9 mouse cellular contexts compared by ENCODE assay signal in genomic region chr8:126698601-126699388, GRCm38 (mm10).
A peak's percentile ranks its signal among the peaks of the same experiment; 100 is the strongest.
DNase-seq lines count a peak whose midpoint lies in the region; ATAC-seq and TF ChIP-seq lines count a peak whose summit lies in the region.
"Had no signal": no experiment of that assay in that cellular context is flagged by ENCODE, and none has a peak within 500 bp of the region (broad histone marks: within the 10 kb centered on the region; RNA-seq: fewer than 3 reads in every experiment).

No protein-coding gene starts in this region.

- H3K4me1 ChIP-seq in liver, postnatal 0 days (ENCODE audit: insufficient read depth): peaks cover 49% of the 10 kb centered on the region
- no peaks in the 10 kb centered on the region; the same call in 1 of the 2 replicates for H3K4me1 ChIP-seq in liver, embryonic 11.5 days (replicated peaks; ENCODE audit: control insufficient read depth, insufficient read depth, low read length)
- peaks cover 13% of the 10 kb centered on the region for H3K4me1 ChIP-seq in forebrain, embryonic 16.5 days (replicated peaks; ENCODE audit: control insufficient read depth, insufficient read depth, low read length)
- H3K4me1 ChIP-seq in lung, postnatal 0 days (ENCODE audit: insufficient read depth, low read depth, low read length): peaks cover 11% of the 10 kb centered on the region; the same call in 1 of the 2 replicates

- DNase-seq in liver, postnatal 0 days: no peak
- DNase-seq in liver, embryonic 11.5 days (ENCODE audit: low spot score): no peak
- peak; percentile 92 for DNase-seq in lung, postnatal 0 days (ENCODE audit: low spot score)
- DNase-seq in thymus, adult 18-20 months: peak; percentile 17 to 37
- no peak for DNase-seq in layer of hippocampus, adult 9-10 months (ENCODE audit: low spot score)
- no peak for DNase-seq in adrenal gland, postnatal 36 days
- no peak for DNase-seq in yolk sac, embryonic 10.5 days (ENCODE audit: low spot score)

- peak overlapping the region; percentile 49 for H3K27ac ChIP-seq in liver, postnatal 0 days (ENCODE audit: low read depth)
- no peak overlapping the region for H3K27ac ChIP-seq in liver, embryonic 11.5 days (ENCODE audit: low read depth, low read length)
- H3K27ac ChIP-seq in forebrain, embryonic 16.5 days (ENCODE audit: low read length): peak overlapping the region; percentile 19; the same call in 1 of the 2 replicates
- H3K27ac ChIP-seq in lung, postnatal 0 days (ENCODE audit: low read length): peak overlapping the region; percentile 82

- H3K9me3 ChIP-seq in liver, postnatal 0 days (ENCODE audit: low read length): no peaks in the 10 kb centered on the region
- H3K9me3 ChIP-seq in liver, embryonic 11.5 days (ENCODE audit: control insufficient read depth, low read length): no peaks in the 10 kb centered on the region
- no peaks in the 10 kb centered on the region for H3K9me3 ChIP-seq in forebrain, embryonic 16.5 days (ENCODE audit: control insufficient read depth, low read length)
- no peaks in the 10 kb centered on the region for H3K9me3 ChIP-seq in lung, postnatal 0 days (ENCODE audit: low read length)
- H3K9me3 ChIP-seq: megakaryocyte, embryonic 14.5 days had no signal

- no peak for ATAC-seq in liver, postnatal 0 days
- no peak for ATAC-seq in liver, embryonic 11.5 days (replicated peaks; ENCODE audit: low FRiP score)
- no peak for ATAC-seq in forebrain, embryonic 16.5 days
- peak; percentile 92 for ATAC-seq in lung, postnatal 0 days

- no peak for TF ChIP-seq CTCF in liver, postnatal 0 days (IDR thresholded peaks at IDR 0.05; ENCODE audit: low read depth)
- no peak for TF ChIP-seq CTCF in lung, postnatal 0 days (IDR thresholded peaks at IDR 0.05)

- no peak overlapping the region for H3K4me2 ChIP-seq in liver, postnatal 0 days (ENCODE audit: low read depth, low read length)
- no peak overlapping the region for H3K4me2 ChIP-seq in liver, embryonic 11.5 days
- H3K4me2 ChIP-seq in forebrain, embryonic 16.5 days (ENCODE audit: low read length): no peak overlapping the region
- H3K4me2 ChIP-seq in lung, postnatal 0 days (replicated peaks; ENCODE audit: low read depth, low read length): 0 out of 2 replicates have a peak overlapping the region, but pooled peaks have one; percentile 0

- no peak for TF ChIP-seq EP300 in liver, postnatal 0 days (IDR thresholded peaks at IDR 0.05; ENCODE audit: low read depth)
- TF ChIP-seq EP300 in lung, postnatal 0 days (IDR thresholded peaks at IDR 0.05): peak; percentile 82

- 0 out of 2 replicates have a peak overlapping the region, but pooled peaks have one; percentile 5 for H3K9ac ChIP-seq in liver, postnatal 0 days (replicated peaks)
- H3K9ac ChIP-seq in liver, embryonic 11.5 days (ENCODE audit: low read depth, low read length): no peak overlapping the region
- no peak overlapping the region for H3K9ac ChIP-seq in forebrain, embryonic 16.5 days (replicated peaks; ENCODE audit: low read depth, low read length)
- H3K9ac ChIP-seq in lung, postnatal 0 days (replicated peaks; ENCODE audit: low read depth): no peak overlapping the region

- no peak overlapping the region for H3K4me3 ChIP-seq in liver, postnatal 0 days (ENCODE audit: low read depth, low read length)
- no peak overlapping the region for H3K4me3 ChIP-seq in liver, embryonic 11.5 days (ENCODE audit: low read depth, low read length)
- no peak overlapping the region for H3K4me3 ChIP-seq in forebrain, embryonic 16.5 days (replicated peaks; ENCODE audit: low read length)
- H3K4me3 ChIP-seq in lung, postnatal 0 days (ENCODE audit: low read depth, low read length): no peak overlapping the region
- H3K4me3 ChIP-seq: megakaryocyte, embryonic 14.5 days had no signal

- 52% methylated on average over 7 of the region's 7 CpGs for WGBS in liver, postnatal 0 days (ENCODE audit: insufficient replicate concordance)
- WGBS in liver, embryonic 11.5 days: 49% methylated on average over 7 of the region's 7 CpGs
- 14% methylated on average over 7 of the region's 7 CpGs for WGBS in forebrain, embryonic 16.5 days
- 23% methylated on average over 7 of the region's 7 CpGs for WGBS in lung, postnatal 0 days

- no peaks in the 10 kb centered on the region for H3K27me3 ChIP-seq in liver, postnatal 0 days (ENCODE audit: insufficient read depth, low read length)
- H3K27me3 ChIP-seq in liver, embryonic 11.5 days (replicated peaks; ENCODE audit: control insufficient read depth, insufficient read depth, low read length): no peaks in the 10 kb centered on the region
- 0 out of 2 replicates have a peak, but pooled peaks cover 2% of the 10 kb centered on the region for H3K27me3 ChIP-seq in forebrain, embryonic 16.5 days (replicated peaks; ENCODE audit: control insufficient read depth, insufficient read depth, low read length)
- H3K27me3 ChIP-seq in lung, postnatal 0 days (replicated peaks; ENCODE audit: insufficient read depth, low read length): no peaks in the 10 kb centered on the region

- no peaks in the 10 kb centered on the region for H3K36me3 ChIP-seq in liver, postnatal 0 days (replicated peaks; ENCODE audit: insufficient read depth, low read length)
- no peaks in the 10 kb centered on the region for H3K36me3 ChIP-seq in liver, embryonic 11.5 days (ENCODE audit: control insufficient read depth, insufficient read depth, low read length)
- H3K36me3 ChIP-seq in forebrain, embryonic 16.5 days (ENCODE audit: control insufficient read depth, insufficient read depth): no peaks in the 10 kb centered on the region
- no peaks in the 10 kb centered on the region for H3K36me3 ChIP-seq in lung, postnatal 0 days (ENCODE audit: insufficient read depth, low read length)

Comparison
In these comparisons a context has a peak if more than half of its experiments do, and no peak if none do; other contexts are left out.
1. DNase-seq: peak in lung, postnatal 0 days (single experiment) and thymus, adult 18-20 months (2 of 2); none in liver, postnatal 0 days (single experiment), liver, embryonic 11.5 days (single experiment), layer of hippocampus, adult 9-10 months (single experiment), adrenal gland, postnatal 36 days (0 of 2) and yolk sac, embryonic 10.5 days (single experiment).